11 mouse cellular contexts compared by ENCODE assay signal in genomic region chr7:136689579-136689978, GRCm38 (mm10).
DNase-seq lines count a peak whose midpoint lies in the region; ATAC-seq and TF ChIP-seq lines count a peak whose summit lies in the region.
"Had no signal": no experiment of that assay in that cellular context is flagged by ENCODE, and none has a peak within 500 bp of the region (broad histone marks: within the 10 kb centered on the region; RNA-seq: fewer than 3 reads in every experiment).

No protein-coding gene starts in this region.

- H3K79me2 ChIP-seq in heart, adult 2 months (replicated peaks; ENCODE audit: control insufficient read depth, insufficient read depth, low read length), result no peaks in the 10 kb centered on the region

- WGBS in heart, adult 2 months, result 12% methylated on average over 6 of the region's 6 CpGs
- 44% methylated on average over 6 of the region's 6 CpGs for WGBS in hindbrain, embryonic 12.5 days
- 31% methylated on average over 6 of the region's 6 CpGs for WGBS in midbrain, embryonic 12.5 days

- H3K9me3 ChIP-seq in hindbrain, embryonic 12.5 days (replicated peaks), result no peaks in the 10 kb centered on the region
- H3K9me3 ChIP-seq in midbrain, embryonic 12.5 days, result no peaks in the 10 kb centered on the region

- TF ChIP-seq CTCF in heart, adult 2 months (IDR thresholded peaks at IDR 0.05), result no peak
- TF ChIP-seq CTCF in layer of hippocampus, adult 2 months (conservative IDR thresholded peaks at IDR 0.05), result no peak

- intact Hi-C loops in heart, postnatal 25 days (cut with DNase I), result loop anchor here (2.0 kb wide), 1 partner anchor 201 kb away; no protein-coding TSS in a partner anchor
- intact Hi-C loops in heart, adult 2 months (cut with DNase I), result loop anchor here (1.0 to 10.0 kb wide), 3 partner anchors 163 to 395 kb away; no protein-coding TSS in a partner anchor

- H3K4me1 ChIP-seq in heart, adult 2 months (ENCODE audit: control insufficient read depth, insufficient read depth, low read length), result peaks cover 10% of the 10 kb centered on the region
- peaks cover 15% of the 10 kb centered on the region for H3K4me1 ChIP-seq in hindbrain, embryonic 12.5 days
- H3K4me1 ChIP-seq in midbrain, embryonic 12.5 days, result peaks cover 11% of the 10 kb centered on the region

- H3K27ac ChIP-seq in heart, adult 2 months, result peak overlapping the region; percentile 80
- no peak overlapping the region for H3K27ac ChIP-seq in hindbrain, embryonic 12.5 days
- H3K27ac ChIP-seq in midbrain, embryonic 12.5 days (replicated peaks), result no peak overlapping the region
- H3K27ac ChIP-seq in layer of hippocampus, adult 2 months, result no peak overlapping the region

- TF ChIP-seq EP300 in heart, adult 2 months (IDR thresholded peaks at IDR 0.05; ENCODE audit: insufficient read depth, low read depth, low read length), result no peak

- TF ChIP-seq POLR2A in heart, adult 2 months (IDR thresholded peaks at IDR 0.05; ENCODE audit: insufficient read depth, low read depth, low read length), result no peak

- no peaks in the 10 kb centered on the region; the same call in 1 of the 2 replicates for H3K36me3 ChIP-seq in heart, adult 2 months (ENCODE audit: control insufficient read depth, insufficient read depth, low read length)
- no peaks in the 10 kb centered on the region for H3K36me3 ChIP-seq in hindbrain, embryonic 12.5 days
- H3K36me3 ChIP-seq in midbrain, embryonic 12.5 days, result no peaks in the 10 kb centered on the region

- no peaks in the 10 kb centered on the region for H3K27me3 ChIP-seq in heart, adult 2 months (ENCODE audit: control insufficient read depth, insufficient read depth, low read length)
- H3K27me3 ChIP-seq in hindbrain, embryonic 12.5 days, result peaks cover 4% of the 10 kb centered on the region; the same call in 1 of the 2 replicates
- peaks cover 23% of the 10 kb centered on the region; the same call in 1 of the 2 replicates for H3K27me3 ChIP-seq in midbrain, embryonic 12.5 days

- peak overlapping the region; percentile 53; the same call in 1 of the 2 replicates for H3K9ac ChIP-seq in heart, adult 2 months (ENCODE audit: low read depth, low read length)
- H3K9ac ChIP-seq in hindbrain, embryonic 12.5 days, result no peak overlapping the region
- no peak overlapping the region for H3K9ac ChIP-seq in midbrain, embryonic 12.5 days (replicated peaks)

- ATAC-seq in hindbrain, embryonic 12.5 days (ENCODE audit: low FRiP score), result no peak
- ATAC-seq in midbrain, embryonic 12.5 days (ENCODE audit: low FRiP score, low read depth), result no peak
- no peak for ATAC-seq in granulocyte monocyte progenitor cell, adult 5-6 weeks (replicated peaks; ENCODE audit: poor library complexity, severe bottlenecking)
- ATAC-seq: activated CD4-positive, CD25-positive, alpha-beta regulatory T cell, adult 4 months had no signal

- H3K4me2 ChIP-seq in hindbrain, embryonic 12.5 days (replicated peaks), result peak overlapping the region; percentile 38
- peak overlapping the region; percentile 41 for H3K4me2 ChIP-seq in midbrain, embryonic 12.5 days (replicated peaks)

- peak; percentile 97 for DNase-seq in heart, adult 11 months
- no peak for DNase-seq in heart, postnatal 25 days (ENCODE audit: low spot score)
- peak; percentile 36 to 57 for DNase-seq in heart, adult 2 months
- DNase-seq in left cerebral cortex, adult 9 months (ENCODE audit: low spot score in 2 of 2), result no peak
- DNase-seq in layer of hippocampus, adult 2 months (ENCODE audit: low spot score in 2 of 2), result no peak
- DNase-seq: cerebellum, adult 2 months; lung, postnatal 4 days had no signal

- no peak overlapping the region for H3K4me3 ChIP-seq in heart, adult 2 months
- H3K4me3 ChIP-seq in hindbrain, embryonic 12.5 days, result no peak overlapping the region
- no peak overlapping the region for H3K4me3 ChIP-seq in midbrain, embryonic 12.5 days
- H3K4me3 ChIP-seq in layer of hippocampus, adult 2 months, result no peak overlapping the region

Comparison
In these comparisons a context has a peak if more than half of its experiments do, and no peak if none do; other contexts are left out.
1. DNase-seq: peak in heart, adult 11 months (single experiment) and heart, adult 2 months (2 of 2); none in heart, postnatal 25 days (single experiment), left cerebral cortex, adult 9 months (0 of 2) and layer of hippocampus, adult 2 months (0 of 2).